Mouse (Mus musculus) B cell, adult 62 days (primary cell): ENCODE data around the gene P2ry14. TPM values are rescaled to one million over a fixed set of nuclear protein-coding genes. Genes with fewer than 3 reads are reported as not detected.

ENCODE experiments used
- total RNA-seq: library from RNA; stranded (reverse); gene quantifications from 4 replicates; pipeline ENCODE4 v1.2.4, GENCODE M21; 2023

P2ry14 gene
- 0.86 to 1.1 TPM (median 1.0 TPM) in 3 of 4 replicates, not detected in the other for total RNA-seq

DNA sequence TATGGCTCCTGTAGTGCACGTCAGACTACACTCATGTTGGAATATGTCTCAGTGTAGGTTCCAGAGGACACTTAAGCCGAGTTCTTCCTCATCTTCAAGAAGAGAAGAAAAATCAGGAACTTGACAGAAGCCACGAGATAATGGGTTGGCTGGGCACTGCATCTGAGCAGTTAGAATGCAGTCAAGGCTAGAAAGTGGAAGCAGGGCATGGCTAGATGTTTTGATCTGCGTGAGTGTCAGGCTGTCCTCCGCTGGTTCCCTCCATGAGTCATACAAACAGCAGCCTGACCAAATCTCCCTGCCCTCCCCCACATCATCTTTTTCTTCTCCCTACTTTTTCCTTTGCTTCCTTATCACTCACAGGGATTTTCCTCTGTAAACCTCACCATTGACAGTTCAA lies at the start of gene P2ry14:
Gene P2ry14, minus strand, starts transcription at position 195 of the 400 bp plus-strand sequence.

DNA sequence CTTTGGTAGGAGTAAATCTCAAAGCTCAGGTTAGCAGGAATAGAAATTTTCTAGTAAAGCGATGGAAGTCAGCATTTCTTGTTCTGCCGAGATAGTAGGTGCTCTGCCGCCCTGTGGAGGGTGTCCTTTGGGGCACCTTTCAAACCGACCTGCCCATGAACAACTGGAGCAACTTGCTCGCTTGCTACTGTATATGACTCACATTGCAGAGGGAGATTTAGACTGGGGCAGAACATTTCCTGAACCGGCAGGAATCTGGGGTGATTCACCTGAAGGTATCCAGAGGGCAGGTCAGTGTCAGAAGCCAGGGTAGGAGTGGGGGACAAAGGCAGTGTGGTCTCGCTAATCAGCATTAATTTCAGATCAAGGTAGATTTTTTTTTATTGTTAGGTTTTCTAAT lies 41.5 kb upstream of the P2ry14 start, which contains the start of gene Gpr87:
Gene Gpr87, minus strand, starts transcription at position 167 of the 400 bp plus-strand sequence.

GRCm38 (mm10) chr3:59101218-59101986 lies 52.0 kb downstream of the P2ry14 start, which contains the start of gene Gpr171:
Gene Gpr171, minus strand, starts transcription at chr3:59101821.

Other genes starting within 250 kb of the P2ry14 start
- gene Med12l, start 147.8 kb downstream of the P2ry14 start, total RNA-seq, result 0.42 to 1.5 TPM (median 1.0 TPM) in 4 replicates
- 72.9 to 82.2 TPM (median 78.8 TPM) in 4 replicates for gene Gpr171, start 51.8 kb downstream of the P2ry14 start, total RNA-seq
- gene Gpr87, start 41.5 kb upstream of the P2ry14 start, total RNA-seq, result not detected in 4 replicates
- gene P2ry13, start 57.3 kb upstream of the P2ry14 start, total RNA-seq, result 0.67 to 2.1 TPM (median 1.6 TPM) in 4 replicates
- 0.60 to 2.9 TPM (median 2.2 TPM) in 4 replicates for gene P2ry12, start 109.3 kb upstream of the P2ry14 start, total RNA-seq
- not detected in 4 replicates for gene Igsf10, start 190.8 kb upstream of the P2ry14 start, total RNA-seq